Mouse (Mus musculus) megakaryocyte, embryonic 14.5 days (primary cell): ENCODE measurements at regions not wholly inside any gene's neighbourhood (a gene's known extent, or its start where the extent isn't known, plus 50 kb on each side); places are given as distances from the start of the nearest gene placed in this dataset.

ENCODE experiments used
- H3K27me3 ChIP-seq: replicated peaks from 2 replicates; pipeline ENCODE3; 2012; ENCODE audit warnings: inconsistent platforms
- H3K36me3 ChIP-seq: replicated peaks from 2 replicates; pipeline ENCODE3; 2012; ENCODE audit warnings: low read length, inconsistent platforms, mixed read lengths
- H3K4me1 ChIP-seq: 2 replicates; pipeline ENCODE4 v1.6.1; 2012; ENCODE audit warnings: inconsistent platforms
- H3K4me3 ChIP-seq: replicated peaks from 2 replicates; pipeline ENCODE3; 2012; ENCODE audit warnings: moderate library complexity, mild to moderate bottlenecking, inconsistent platforms
- H3K9me3 ChIP-seq: 2 replicates; pipeline ENCODE4 v1.6.1; 2012; ENCODE audit warnings: inconsistent platforms
- FLI1 ChIP-seq: IDR thresholded peaks from 2 replicates; pipeline ENCODE4 v1.6.1; 2012; ENCODE audit warnings: low read length, inconsistent platforms, mixed read lengths
- GATA1 ChIP-seq: IDR thresholded peaks from 3 replicates; pipeline ENCODE4 v1.6.1; 2012; ENCODE audit warnings: mixed read lengths, low read length, inconsistent platforms, borderline replicate concordance

DNA sequence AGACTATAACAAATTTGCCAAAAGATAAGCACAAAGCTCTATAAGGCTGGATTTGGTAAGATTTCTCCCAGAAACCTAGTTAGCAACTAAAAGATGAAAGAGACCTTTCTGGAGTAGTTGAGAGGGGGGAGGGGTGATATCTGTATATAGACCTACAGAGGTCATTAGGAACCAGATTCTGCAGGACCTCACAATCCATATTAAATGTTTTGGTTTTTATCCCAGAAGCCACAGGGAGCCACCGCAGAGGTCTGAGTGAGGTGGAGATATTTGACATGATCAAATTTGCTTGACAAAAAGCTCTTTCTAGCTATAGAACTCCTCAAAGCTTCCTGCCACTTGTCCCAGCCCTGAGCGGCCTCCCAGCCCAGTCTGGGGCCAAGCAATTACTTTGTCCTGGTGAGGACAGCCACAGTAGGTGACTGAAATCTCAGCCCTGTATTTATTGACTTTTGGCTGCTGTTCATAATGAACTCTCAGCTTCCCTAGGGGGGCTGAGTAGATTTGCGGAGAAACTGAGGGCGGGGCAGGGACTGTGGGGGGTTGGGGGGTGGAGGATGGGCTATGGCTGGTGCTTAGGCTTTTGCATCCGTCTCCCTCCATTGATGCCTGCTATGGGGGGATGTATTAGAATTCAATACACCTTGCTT is 128.5 kb downstream of the Gp2 start:
- no peak overlapping the region for H3K4me3 ChIP-seq

GRCm38 (mm10) chr7:119296307-119296706 is 111.9 kb upstream of the Gpr139 start:
- Histone ChIP-seq H3K9me3 (no peaks in the 10 kb centered on the region), H3K27me3 (no peaks in the 10 kb centered on the region), H3K36me3 (no peaks in the 10 kb centered on the region), H3K4me3 (no peak overlapping the region), H3K4me1 (no peaks in the 10 kb centered on the region)
- TF ChIP-seq GATA1, result no peak
- no peak for TF ChIP-seq FLI1

More for the DNA sequence above, 128.5 kb downstream of the Gp2 start:
- TF ChIP-seq GATA1 (no peak), FLI1 (no peak)
- no peaks in the 10 kb centered on the region for H3K4me1 ChIP-seq
- H3K9me3 ChIP-seq, result no peaks in the 10 kb centered on the region; the same call in 1 of the 2 replicates
- H3K36me3 ChIP-seq, result no peaks in the 10 kb centered on the region
- H3K27me3 ChIP-seq, result no peaks in the 10 kb centered on the region

GRCm38 (mm10) chr7:119291442-119291841 is 107.0 kb upstream of the Gpr139 start:
- no peaks in the 10 kb centered on the region for H3K4me1 ChIP-seq
- no peaks in the 10 kb centered on the region for H3K9me3 ChIP-seq
- H3K4me3 ChIP-seq, result no peak overlapping the region
- TF ChIP-seq FLI1 (no peak), GATA1 (no peak)
- H3K27me3 ChIP-seq, result no peaks in the 10 kb centered on the region
- no peaks in the 10 kb centered on the region for H3K36me3 ChIP-seq

DNA sequence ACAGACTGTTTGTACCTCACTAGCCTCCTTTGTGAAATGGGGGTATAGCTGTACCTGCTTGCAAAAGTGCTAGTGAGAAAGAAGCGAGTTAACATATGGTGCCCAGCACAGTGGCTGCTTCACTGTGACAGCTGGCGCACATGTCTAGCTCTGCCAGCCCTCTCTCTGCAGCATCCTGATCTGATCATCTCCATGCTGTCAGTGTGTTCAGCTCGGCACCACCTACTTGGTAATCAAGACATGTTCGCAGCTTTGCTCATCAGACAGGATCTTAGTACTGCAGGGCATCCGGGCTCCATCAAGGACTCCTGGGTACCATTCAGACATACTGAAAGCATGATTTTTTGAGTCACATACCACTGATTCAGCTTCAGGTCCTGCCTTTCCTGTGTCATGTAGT is 100.9 kb upstream of the Gpr139 start:
- Histone ChIP-seq H3K9me3 (peaks cover 7% of the 10 kb centered on the region; the same call in 1 of the 2 replicates), H3K4me1 (no peaks in the 10 kb centered on the region), H3K4me3 (no peak overlapping the region), H3K27me3 (no peaks in the 10 kb centered on the region), H3K36me3 (no peaks in the 10 kb centered on the region)
- TF ChIP-seq GATA1 (no peak), FLI1 (no peak)

DNA sequence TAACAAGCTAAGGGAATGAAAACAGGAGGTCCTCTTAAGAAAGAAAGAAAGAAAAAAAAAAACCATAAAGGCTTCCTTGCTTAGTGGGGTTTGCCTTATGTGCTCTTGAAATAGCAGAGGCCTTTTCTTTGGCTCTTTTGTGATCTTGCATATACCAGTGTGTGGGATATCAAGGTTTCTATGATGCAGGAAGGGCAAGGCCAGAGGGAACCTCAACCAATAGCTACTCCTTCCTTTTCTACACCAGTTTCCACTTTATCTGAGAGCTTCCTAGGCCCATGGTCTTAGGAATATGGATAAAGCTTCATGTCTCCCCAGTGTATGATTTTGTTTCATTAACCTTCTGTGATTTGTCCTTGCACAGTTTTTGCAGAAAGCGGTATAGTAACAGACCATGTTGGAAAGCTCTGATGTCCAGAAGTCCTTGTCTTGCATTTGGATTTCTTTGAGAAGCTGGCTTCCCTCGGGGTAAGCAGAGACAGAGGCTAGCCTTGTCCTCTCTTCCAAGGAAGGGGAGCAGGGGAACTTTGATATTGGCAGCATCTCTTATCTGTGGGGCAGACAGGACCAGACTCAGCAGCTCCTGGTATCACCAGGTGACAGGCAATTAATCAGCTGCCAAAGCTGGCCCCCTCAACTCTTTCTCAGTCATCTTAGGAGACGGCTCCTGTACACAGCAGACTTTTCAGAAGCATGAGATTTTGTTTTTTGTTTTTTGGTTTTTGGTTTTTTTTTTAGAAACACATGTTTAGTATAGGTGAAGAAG is 95.7 kb upstream of the Gpr139 start:
- Histone ChIP-seq H3K36me3 (no peaks in the 10 kb centered on the region), H3K27me3 (no peaks in the 10 kb centered on the region), H3K9me3 (no peaks in the 10 kb centered on the region), H3K4me3 (no peak overlapping the region), H3K4me1 (no peaks in the 10 kb centered on the region)
- TF ChIP-seq GATA1 (no peak), FLI1 (no peak)

GRCm38 (mm10) chr7:119272621-119273020 is 88.2 kb upstream of the Gpr139 start:
- Histone ChIP-seq H3K9me3 (0 out of 2 replicates have a peak, but pooled peaks cover 3% of the 10 kb centered on the region), H3K4me3 (no peak overlapping the region), H3K4me1 (no peaks in the 10 kb centered on the region), H3K36me3 (no peaks in the 10 kb centered on the region), H3K27me3 (no peaks in the 10 kb centered on the region)
- TF ChIP-seq GATA1 (no peak), FLI1 (no peak)

GRCm38 (mm10) chr7:119271427-119271826 is 87.0 kb upstream of the Gpr139 start:
- Histone ChIP-seq H3K4me1 (no peaks in the 10 kb centered on the region), H3K9me3 (0 out of 2 replicates have a peak, but pooled peaks cover 3% of the 10 kb centered on the region), H3K36me3 (no peaks in the 10 kb centered on the region), H3K4me3 (no peak overlapping the region), H3K27me3 (no peaks in the 10 kb centered on the region)
- no peak for TF ChIP-seq GATA1
- TF ChIP-seq FLI1, result no peak

DNA sequence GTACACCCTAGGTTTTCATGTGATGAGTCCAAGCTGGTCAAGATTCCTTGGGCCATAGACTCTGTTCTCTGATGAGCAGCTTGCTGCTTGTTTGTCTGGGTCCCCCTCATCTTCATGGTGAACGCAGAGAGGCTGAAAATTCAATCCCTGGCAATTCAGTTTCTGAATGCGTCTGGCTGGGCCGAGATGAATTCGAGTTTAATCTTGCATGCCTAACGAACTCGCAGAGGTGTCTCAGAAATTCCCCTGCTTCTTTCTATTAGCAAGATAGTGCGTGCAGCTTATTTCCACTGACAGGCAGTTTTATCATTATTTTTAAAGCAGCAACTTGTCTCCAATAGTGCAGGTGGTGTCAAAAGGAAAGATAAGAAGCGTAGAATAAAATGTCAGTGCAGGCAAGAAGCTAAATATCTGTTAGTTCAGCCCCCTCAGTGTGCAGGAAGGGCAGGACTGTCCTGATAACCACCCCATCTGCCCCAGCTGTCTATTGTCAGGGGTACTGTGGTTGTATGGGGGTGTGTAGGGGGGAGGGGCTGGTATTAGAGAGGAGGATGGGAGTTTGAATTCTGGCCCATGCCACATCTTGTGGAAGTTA is 86.5 kb upstream of the Gpr139 start:
- H3K27me3 ChIP-seq, result no peaks in the 10 kb centered on the region
- TF ChIP-seq GATA1 (no peak), FLI1 (no peak)
- no peaks in the 10 kb centered on the region for H3K4me1 ChIP-seq
- H3K36me3 ChIP-seq, result no peaks in the 10 kb centered on the region
- H3K9me3 ChIP-seq, result 0 out of 2 replicates have a peak, but pooled peaks cover 3% of the 10 kb centered on the region
- no peak overlapping the region for H3K4me3 ChIP-seq

GRCm38 (mm10) chr7:119258222-119258621 is 73.8 kb upstream of the Gpr139 start:
- TF ChIP-seq GATA1 (no peak), FLI1 (no peak)
- no peaks in the 10 kb centered on the region for H3K9me3 ChIP-seq
- H3K4me1 ChIP-seq, result no peaks in the 10 kb centered on the region
- H3K27me3 ChIP-seq, result no peaks in the 10 kb centered on the region
- no peak overlapping the region for H3K4me3 ChIP-seq
- H3K36me3 ChIP-seq, result no peaks in the 10 kb centered on the region

- H3K4me1 ChIP-seq, result no peaks in the 10 kb centered on the region
- H3K36me3 ChIP-seq, result no peaks in the 10 kb centered on the region
- H3K4me3 ChIP-seq, result no peak overlapping the region
- no peaks in the 10 kb centered on the region for H3K27me3 ChIP-seq
- no peaks in the 10 kb centered on the region for H3K9me3 ChIP-seq
- TF ChIP-seq GATA1 (no peak), FLI1 (no peak)
Measured at GRCm38 (mm10) chr7:119256916-119257315, 72.5 kb upstream of the Gpr139 start.
